Mouse (Mus musculus) kidney, adult 10 weeks (tissue): ENCODE measurements around the gene Aldh8a1. TPM values are rescaled to one million over a fixed set of nuclear protein-coding genes. Genes with fewer than 3 reads are reported as not detected.

ENCODE experiments used
- polyA plus RNA-seq: library from polyadenylated mRNA; stranded (reverse); fragments of 350-450 nt; fragmentation: Illumina TruSeq; extraction: RNeasy Lipid Tissue Mini Kit (QIAGEN cat#74804); gene quantifications from one replicate; pipeline ENCODE4 v1.2.3, GENCODE M21; 2014; ENCODE audit warnings: low read depth, low replicate concordance

Aldh8a1 gene
- 209 TPM for polyA plus RNA-seq

DNA sequence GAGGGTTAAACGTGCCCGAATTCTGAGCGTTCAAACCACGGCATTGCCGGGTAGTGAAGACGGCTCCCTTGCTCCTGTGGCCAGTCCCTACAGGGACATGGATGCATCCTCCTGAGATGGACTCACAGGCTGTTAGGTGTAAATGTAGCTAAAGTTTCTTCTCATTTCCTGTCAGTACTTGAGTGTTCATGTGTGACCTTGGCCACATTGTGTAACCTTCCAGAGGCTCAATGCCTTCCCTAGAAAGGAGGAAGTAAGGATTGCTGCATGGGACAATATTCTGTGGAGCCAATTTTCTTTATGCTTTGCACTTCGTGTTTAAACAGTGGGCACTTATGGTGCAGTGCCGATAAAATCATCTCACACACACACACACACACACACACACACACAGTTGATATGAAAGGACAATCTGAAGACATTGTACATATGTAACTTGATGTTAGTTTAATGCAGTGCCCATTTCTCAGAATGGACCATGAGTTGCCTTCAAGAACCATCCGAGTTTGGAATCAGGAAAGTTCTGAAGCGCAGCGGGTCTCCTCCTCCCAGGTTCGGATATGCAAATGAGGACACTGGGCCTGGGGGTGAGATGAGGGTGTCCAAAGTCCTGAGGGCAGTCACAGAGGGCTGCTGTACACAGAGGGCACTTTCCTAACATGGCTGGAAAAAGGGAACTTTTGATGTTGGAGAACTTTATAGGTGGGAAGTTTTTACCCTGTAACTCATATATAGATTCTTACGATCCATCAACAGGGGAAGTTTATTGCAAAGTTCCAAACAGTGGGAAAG lies at the start of gene Aldh8a1:
Gene Aldh8a1 (plus strand): TSS at position 610 of the 792 bp plus-strand sequence.

Other genes with a start within 250 kb of the Aldh8a1 start
- gene Myb, start 216.3 kb upstream of the Aldh8a1 start, polyA plus RNA-seq, result not detected
- 63.7 TPM for gene Hbs1l, start 81.3 kb upstream of the Aldh8a1 start, polyA plus RNA-seq
- 1.5 TPM for gene 1700020N01Rik, start 215.9 kb downstream of the Aldh8a1 start, polyA plus RNA-seq